17 mouse cellular contexts compared by ENCODE assay signal in genomic region chr11:99221811-99222210, GRCm38 (mm10). TPM values are rescaled to one million over a fixed set of nuclear protein-coding genes. Genes with fewer than 3 reads are reported as not detected.
DNase-seq lines count a peak whose midpoint lies in the region; ATAC-seq and TF ChIP-seq lines count a peak whose summit lies in the region.
"Had no signal": no experiment of that assay in that cellular context is flagged by ENCODE, and none has a peak within 500 bp of the region (broad histone marks: within the 10 kb centered on the region; RNA-seq: fewer than 3 reads in every experiment).

No protein-coding gene starts in this region.

- WGBS in heart, postnatal 0 days, result 39% methylated on average over 2 of the region's 2 CpGs

- H3K9ac ChIP-seq in heart, postnatal 0 days (replicated peaks; ENCODE audit: low read depth, low read length), result no peak overlapping the region
- H3K9ac ChIP-seq: forebrain, embryonic 15.5 days; limb, embryonic 15.5 days; liver, postnatal 0 days had no signal

- H3K36me3 ChIP-seq in heart, postnatal 0 days (replicated peaks; ENCODE audit: control insufficient read depth, insufficient read depth, low read length), result peaks cover 82% of the 10 kb centered on the region

- H3K27ac ChIP-seq in heart, postnatal 0 days (ENCODE audit: low read depth), result peak overlapping the region; percentile 43; the same call in 1 of the 2 replicates
- H3K27ac ChIP-seq in left cerebral cortex, adult 2 months, result no peak overlapping the region
- H3K27ac ChIP-seq: forebrain, embryonic 15.5 days; hindbrain, embryonic 10.5 days; limb, embryonic 15.5 days had no signal

- H3K4me3 ChIP-seq in heart, postnatal 0 days (ENCODE audit: low read depth, low read length), result no peak overlapping the region
- no peak overlapping the region for H3K4me3 ChIP-seq in left cerebral cortex, adult 2 months
- H3K4me3 ChIP-seq: forebrain, embryonic 15.5 days; hindbrain, embryonic 10.5 days; limb, embryonic 15.5 days had no signal

- intact Hi-C loops in heart, postnatal 36 days (cut with DNase I), result no loop called here
- intact Hi-C loops in left cerebral cortex, adult 2 months (cut with DNase I), result loop anchor here (10.0 kb wide), 1 partner anchor 1093 kb away; the partner anchor contains the start of gene Eif1

- peak; percentile 24; the same call in 1 of the 2 replicates for TF ChIP-seq CTCF in heart, postnatal 0 days (IDR thresholded peaks at IDR 0.05; ENCODE audit: low read depth)
- TF ChIP-seq CTCF in left cerebral cortex, adult 2 months (IDR thresholded peaks at IDR 0.05), result no peak

- no peak for TF ChIP-seq EP300 in heart, postnatal 0 days (IDR thresholded peaks at IDR 0.05; ENCODE audit: low read depth)

- H3K9me3 ChIP-seq in heart, postnatal 0 days (replicated peaks; ENCODE audit: control insufficient read depth, low read length), result no peaks in the 10 kb centered on the region
- H3K9me3 ChIP-seq: forebrain, embryonic 15.5 days; hindbrain, embryonic 10.5 days; limb, embryonic 15.5 days had no signal

- no peak overlapping the region for H3K4me2 ChIP-seq in heart, postnatal 0 days (ENCODE audit: low read depth, low read length)
- H3K4me2 ChIP-seq: forebrain, embryonic 15.5 days; limb, embryonic 15.5 days; midbrain, embryonic 11.5 days had no signal

- H3K27me3 ChIP-seq in heart, postnatal 0 days (ENCODE audit: control insufficient read depth, insufficient read depth, low read length), result no peaks in the 10 kb centered on the region
- H3K27me3 ChIP-seq: forebrain, embryonic 15.5 days; limb, embryonic 15.5 days had no signal

- peak; percentile 49; the same call in 1 of the 2 replicates for ATAC-seq in heart, postnatal 0 days (ENCODE audit: insufficient read depth, low read depth)
- ATAC-seq: forebrain, embryonic 15.5 days; liver, postnatal 0 days had no signal

- 0 out of 2 replicates have a peak, but pooled peaks cover 7% of the 10 kb centered on the region for H3K4me1 ChIP-seq in heart, postnatal 0 days (ENCODE audit: control insufficient read depth, insufficient read depth)
- H3K4me1 ChIP-seq: hindbrain, embryonic 10.5 days; limb, embryonic 15.5 days had no signal

- DNase-seq in adrenal gland, postnatal 10 days, result peak; percentile 8
- DNase-seq in adrenal gland, postnatal 36 days, result no peak
- DNase-seq in heart, postnatal 0 days (ENCODE audit: low spot score), result no peak
- DNase-seq in heart, postnatal 36 days, result no peak
- peak; percentile 19 to 27 for DNase-seq in kidney, postnatal 36 days
- no peak for DNase-seq in kidney, postnatal 4 days
- DNase-seq in left cerebral cortex, adult 2 months (ENCODE audit: extremely low spot score in 1 of 2, low spot score in 2 of 2), result no peak
- DNase-seq in B cell, adult 2 months, result no peak
- DNase-seq: cerebellum, postnatal 25 days; liver, postnatal 0 days; lung, postnatal 4 days; right cerebral cortex, postnatal 4 days; thymus, adult 2 months had no signal

RNA-seq across cellular contexts. Expression of gene Smarce1, which starts 9.0 kb away (rescaled TPM):
- total RNA-seq in adrenal gland, postnatal 10 days (2021), result 10 to 100 TPM; 53.6 to 64.9 TPM
- 10 to 100 TPM; 50.1 to 60.8 TPM for total RNA-seq in adrenal gland, postnatal 36 days (2021)
- total RNA-seq in heart, postnatal 0 days (2014; rRNA removed; ENCODE audit: low replicate concordance), result 53.6 and 96.9 TPM in 2 replicates
- 115 and 126 TPM in 2 replicates for polyA plus RNA-seq in heart, postnatal 0 days (2015; fragmentation: Nextera tagmentation; extraction: Ambion mirVana)
- total RNA-seq in heart, postnatal 36 days (2021), result 10 to 100 TPM; 42.9 to 47.8 TPM
- 10 to 100 TPM; 60.1 to 61.1 TPM for total RNA-seq in left cerebral cortex, adult 2 months (2021)

RNA-seq across cellular contexts. Expression of gene Krt222, which starts 22.1 kb away (rescaled TPM):
- 1 to 10 TPM; 1.8 to 3.3 TPM for total RNA-seq in adrenal gland, postnatal 10 days (2021)
- 1 to 10 TPM in 1 of 2 experiments, under 1 TPM in 1; 0.79 to 1.1 TPM for total RNA-seq in adrenal gland, postnatal 36 days (2021)
- 4.5 and 5.7 TPM in 2 replicates for total RNA-seq in heart, postnatal 0 days (2014; rRNA removed; ENCODE audit: low replicate concordance)
- polyA plus RNA-seq in heart, postnatal 0 days (2015; fragmentation: Nextera tagmentation; extraction: Ambion mirVana), result 6.9 and 7.9 TPM in 2 replicates
- total RNA-seq in heart, postnatal 36 days (2021), result 10 to 100 TPM; 25.6 to 33.4 TPM
- 10 to 100 TPM; 31.1 to 32.0 TPM for total RNA-seq in left cerebral cortex, adult 2 months (2021)

Comparison
In these comparisons a context has a peak if more than half of its experiments do, and no peak if none do; other contexts are left out.
1. DNase-seq: peak in adrenal gland, postnatal 10 days (single experiment) and kidney, postnatal 36 days (2 of 2); none in adrenal gland, postnatal 36 days (0 of 2), heart, postnatal 0 days (single experiment), heart, postnatal 36 days (0 of 2), kidney, postnatal 4 days (0 of 2), left cerebral cortex, adult 2 months (0 of 2) and B cell, adult 2 months (0 of 2).